Mouse (Mus musculus): ENCODE data around the gene Crebzf.

The Crebzf gene

GRCm38 (mm10) chr7:90442518-90443080 lies at the start of gene Crebzf:
Gene Crebzf (plus strand): TSS chr7:90442729.
- in situ Hi-C loops (cut with MboI) = loop anchor here (25.0 kb wide), 1 partner anchor 455 kb away; the partner anchor contains the start of gene Eed

GRCm38 (mm10) chr7:90395073-90395472 lies 47.5 kb upstream of the Crebzf start:
- in situ Hi-C loops (cut with MboI) = no loop called here

DNA sequence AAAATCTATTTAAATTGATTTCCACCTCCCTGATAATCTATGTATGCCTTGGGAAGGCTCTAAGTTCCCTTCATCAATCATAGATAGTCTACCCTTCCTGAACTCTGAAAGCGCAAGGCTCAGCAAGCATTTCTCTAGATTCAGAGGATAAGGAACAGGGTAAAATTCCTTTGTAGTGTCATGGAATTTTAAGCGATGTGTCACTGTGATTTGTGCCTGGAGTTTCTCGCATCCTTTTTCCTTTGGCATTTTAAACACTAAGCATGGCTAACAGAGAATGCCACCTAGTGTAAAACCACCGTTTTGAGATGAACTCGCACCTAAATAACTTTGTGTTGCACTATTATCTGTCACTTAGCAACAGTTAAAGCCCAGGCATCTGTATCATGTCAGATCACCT lies 46.6 kb upstream of the Crebzf start:
- in situ Hi-C loops (cut with MboI) = no loop called here

GRCm38 (mm10) chr7:90409934-90410333 lies 32.6 kb upstream of the Crebzf start:
- in situ Hi-C loops (cut with MboI) = loop anchor here (25.0 kb wide), 1 partner anchor 123 kb away; no protein-coding TSS in a partner anchor

DNA sequence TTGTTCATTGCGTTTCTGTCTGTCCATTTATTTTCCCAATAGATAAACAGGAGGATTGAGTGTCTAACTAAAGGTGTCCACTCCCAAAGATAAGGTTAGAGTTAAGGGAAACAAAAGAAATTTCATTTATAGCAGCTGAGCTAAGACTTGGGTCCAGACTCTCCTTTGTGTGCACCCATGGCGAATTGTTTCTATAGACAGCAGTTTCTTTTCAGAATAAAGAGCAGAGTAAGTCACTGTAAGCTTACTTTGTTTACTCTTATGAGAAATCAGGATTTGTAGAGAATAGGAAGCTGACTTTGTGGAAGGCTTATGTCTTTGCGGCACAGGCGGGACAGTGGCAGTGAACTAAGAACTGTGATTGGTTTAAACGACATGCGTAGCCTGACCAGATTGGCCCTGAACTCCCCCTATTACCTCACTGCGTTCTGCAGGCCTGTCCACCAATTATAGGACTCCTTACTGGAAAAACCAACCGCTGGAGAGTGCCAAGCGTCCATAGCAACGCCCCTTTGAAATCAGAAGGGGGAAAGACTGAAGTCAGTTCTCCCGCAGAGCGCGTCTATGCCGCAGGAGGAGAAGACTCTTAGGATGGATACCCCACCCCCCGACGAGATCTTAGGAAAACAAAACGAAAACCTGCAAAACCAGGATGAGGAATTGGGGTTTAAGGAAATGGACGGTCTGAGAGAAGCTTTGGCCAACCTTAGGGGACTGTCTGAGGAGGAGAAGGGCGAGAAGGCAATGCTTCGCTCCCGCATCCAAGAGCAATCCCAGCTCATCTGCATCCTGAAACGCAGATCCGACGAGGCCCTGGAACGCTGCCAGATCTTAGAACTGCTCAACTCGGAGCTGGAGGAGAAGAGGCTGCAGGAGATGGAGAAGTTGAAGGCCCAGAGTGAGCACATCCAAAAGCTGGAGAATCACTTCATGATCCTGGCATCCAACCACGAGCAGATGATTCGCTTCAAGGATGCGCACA lies 16.2 kb upstream of the Crebzf start, which contains the start of gene Ccdc89:
TSS of gene Ccdc89 (plus strand) at position 558 of the 982 bp plus-strand sequence.
- in situ Hi-C loops (cut with MboI) = loop anchor here (25.0 kb wide), 1 partner anchor 439 kb away; the partner anchor contains the start of gene Eed

DNA sequence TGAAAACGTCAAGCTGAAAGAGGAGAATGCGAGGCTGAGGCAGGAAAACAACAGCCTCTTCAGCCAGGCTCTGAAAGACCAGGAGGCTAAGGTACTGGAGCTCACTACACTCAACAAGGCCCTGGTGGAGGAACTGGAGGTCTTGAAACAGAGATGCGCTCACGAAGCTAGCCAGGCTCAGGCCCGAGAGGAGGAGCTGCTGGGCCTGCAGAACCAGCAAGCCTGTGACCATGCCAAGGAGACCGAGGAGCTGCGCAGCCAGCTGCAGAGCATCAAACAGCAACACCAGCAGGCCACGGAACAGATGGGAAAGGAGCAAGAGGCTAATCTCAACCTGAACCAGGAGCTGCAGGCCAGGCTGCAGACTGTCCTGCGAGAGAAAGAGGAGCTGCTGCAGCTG lies 15.5 kb upstream of the Crebzf start:
- in situ Hi-C loops (cut with MboI) = loop anchor here (25.0 kb wide), 1 partner anchor 440 kb away; the partner anchor contains the start of gene Eed

DNA sequence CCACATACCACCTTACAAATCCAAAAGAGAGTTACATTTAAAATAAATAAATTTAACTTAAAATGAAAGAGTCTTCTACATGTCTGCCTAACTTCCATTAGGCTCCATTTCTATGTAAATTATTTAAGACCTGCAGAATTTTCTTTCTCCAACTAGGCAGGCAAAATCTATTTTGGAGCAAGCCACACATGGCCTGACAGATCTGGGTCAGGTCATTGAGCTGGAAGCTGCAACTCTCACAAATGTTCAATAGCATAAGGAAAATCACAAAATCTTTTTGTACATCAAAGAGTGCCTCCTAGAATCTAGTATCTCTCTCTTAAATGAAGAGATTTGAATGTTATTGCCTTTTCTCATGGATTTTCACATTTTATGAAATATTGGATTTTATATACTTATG lies 10.3 kb upstream of the Crebzf start:
- in situ Hi-C loops (cut with MboI) = loop anchor here (25.0 kb wide), 1 partner anchor 445 kb away; the partner anchor contains the start of gene Eed

DNA sequence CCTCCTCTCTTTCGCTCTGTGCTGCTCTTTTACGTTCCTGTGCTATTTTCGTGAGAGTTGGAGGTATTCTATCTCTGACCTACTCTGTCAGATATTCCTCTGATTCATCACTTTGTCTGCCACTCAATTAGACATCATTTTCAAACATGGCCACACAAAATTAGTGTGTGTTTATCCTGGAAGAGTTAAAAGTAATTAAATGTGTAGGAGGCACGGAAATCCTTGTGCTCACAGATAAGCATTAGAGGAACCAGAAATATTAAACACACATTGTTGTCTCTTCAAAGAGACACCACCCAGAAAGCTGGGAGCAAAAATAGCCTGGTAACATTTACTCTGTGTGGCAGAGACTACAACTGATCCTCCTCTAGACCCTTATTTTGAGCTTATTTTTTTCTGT lies 2.5 kb upstream of the Crebzf start:
- in situ Hi-C loops (cut with MboI) = loop anchor here (25.0 kb wide), 1 partner anchor 453 kb away; the partner anchor contains the start of gene Eed

GRCm38 (mm10) chr7:90442070-90442469 lies 459 bp upstream of the Crebzf start:
- in situ Hi-C loops (cut with MboI) = loop anchor here (25.0 kb wide), 1 partner anchor 455 kb away; the partner anchor contains the start of gene Eed

GRCm38 (mm10) chr7:90443101-90444091 lies 867 bp downstream of the Crebzf start:
- in situ Hi-C loops (cut with MboI) = loop anchor here (25.0 kb wide), 1 partner anchor 456 kb away; the partner anchor contains the start of gene Eed

DNA sequence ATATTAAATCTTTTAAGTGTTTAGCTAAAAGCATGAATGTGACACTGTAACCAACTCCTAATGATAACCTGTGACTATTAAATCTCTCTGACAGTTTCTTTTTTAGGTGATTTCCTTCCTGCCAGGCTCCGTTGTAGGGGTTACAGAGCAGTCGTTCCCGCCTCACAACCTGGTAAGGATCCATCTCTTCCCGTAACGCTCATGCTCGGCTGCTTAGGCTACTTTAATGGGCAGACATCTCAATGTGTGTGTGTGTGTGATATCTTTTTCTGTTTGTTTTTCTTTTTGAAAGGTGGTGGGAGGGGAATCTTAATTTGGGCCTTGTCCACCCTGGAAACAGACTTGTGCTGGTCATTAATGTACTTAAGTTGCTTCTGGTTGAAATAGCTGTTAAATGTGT lies 1.7 kb downstream of the Crebzf start:
- in situ Hi-C loops (cut with MboI) = loop anchor here (25.0 kb wide), 1 partner anchor 457 kb away; the partner anchor contains the start of gene Eed

GRCm38 (mm10) chr7:90456149-90456844 lies 13.8 kb downstream of the Crebzf start:
- in situ Hi-C loops (cut with MboI) = no loop called here

DNA sequence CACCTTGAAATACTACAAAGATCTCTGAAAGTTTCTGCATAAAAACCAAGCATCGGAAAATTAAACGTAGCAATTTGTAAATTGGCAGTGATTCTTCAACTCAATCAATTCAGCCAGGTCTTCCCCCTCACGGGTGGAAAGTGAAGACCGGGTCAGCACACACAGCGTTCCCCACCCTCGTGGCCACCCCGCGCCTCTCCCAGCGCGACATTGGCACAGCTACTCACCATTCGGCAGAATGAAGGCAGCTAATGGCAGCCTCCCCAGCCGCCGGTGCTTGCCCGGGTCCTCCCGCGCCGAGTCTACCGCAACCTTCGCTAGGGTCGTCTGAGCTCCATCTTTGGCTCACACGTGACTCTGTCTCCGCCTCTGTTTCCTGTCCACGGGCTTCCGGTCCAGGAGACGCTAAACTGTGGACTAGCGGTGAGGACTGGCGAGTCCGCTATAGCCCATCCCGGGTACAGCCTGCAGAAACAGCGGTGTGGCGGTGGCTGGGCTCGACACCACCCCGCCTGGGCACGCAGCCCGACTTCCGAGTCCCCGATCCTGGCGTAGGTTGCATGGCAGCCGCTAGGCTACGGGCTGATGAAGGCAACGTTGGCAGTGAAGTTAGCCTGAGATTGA lies 14.4 kb downstream of the Crebzf start, which contains the start of gene Tmem126a:
TSS of gene Tmem126a (minus strand) at position 385 of the 624 bp plus-strand sequence.
- in situ Hi-C loops (cut with MboI) = no loop called here

DNA sequence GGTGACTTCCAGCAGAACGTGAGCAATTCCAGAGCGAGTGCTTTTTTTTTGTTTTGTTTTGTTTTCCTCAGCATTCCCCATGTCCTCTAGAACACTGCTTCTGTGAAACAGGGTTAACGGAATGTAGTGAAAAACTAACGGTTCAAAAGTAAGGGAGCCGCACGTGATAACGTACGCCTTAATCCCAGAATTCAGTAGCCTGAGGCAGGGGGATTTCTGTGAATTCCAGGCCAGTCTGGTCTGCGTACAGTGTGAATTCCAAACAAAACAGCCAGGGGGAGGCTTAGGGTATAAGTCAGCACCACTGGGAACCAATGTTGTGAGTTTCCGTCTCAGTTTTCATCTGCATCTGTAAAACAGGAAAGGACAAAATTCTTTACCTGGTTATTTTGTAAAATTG lies 15.0 kb downstream of the Crebzf start:
- in situ Hi-C loops (cut with MboI) = no loop called here

DNA sequence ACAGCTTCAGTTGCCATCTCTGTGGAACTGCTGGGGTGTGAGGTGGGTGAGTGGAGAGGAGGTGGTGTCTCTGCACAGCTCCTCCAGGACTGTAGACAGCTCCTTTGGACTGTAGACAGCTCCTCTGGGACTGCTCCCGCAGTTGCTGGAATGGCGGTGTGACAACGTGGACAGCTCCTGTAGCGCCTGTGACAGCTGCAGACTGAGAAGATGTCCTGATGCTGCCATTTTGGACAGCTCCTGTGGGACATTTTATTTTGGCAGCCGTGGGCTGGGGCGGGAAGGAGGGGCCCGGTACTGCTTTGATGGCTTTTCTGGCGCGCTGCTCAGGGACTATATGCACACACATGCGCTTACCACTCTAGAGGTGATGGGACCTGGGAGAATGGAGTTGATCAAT lies 17.8 kb downstream of the Crebzf start:
- in situ Hi-C loops (cut with MboI) = no loop called here

GRCm38 (mm10) chr7:90460930-90461329 lies 18.4 kb downstream of the Crebzf start:
- in situ Hi-C loops (cut with MboI) = no loop called here

- in situ Hi-C loops (cut with MboI) = no loop called here
These were observed 18.9 kb downstream of the Crebzf start for GRCm38 (mm10) chr7:90461441-90461840.

- in situ Hi-C loops (cut with MboI) = no loop called here
These were observed 31.0 kb downstream of the Crebzf start for GRCm38 (mm10) chr7:90473511-90473910.

- in situ Hi-C loops (cut with MboI) = no loop called here
These were observed 33.3 kb downstream of the Crebzf start, which contains the start of gene Tmem126b for GRCm38 (mm10) chr7:90475793-90476312. Gene Tmem126b (minus strand): TSS chr7:90476001.

All from mature B cell (primary cell).